Mouse (Mus musculus): ENCODE measurements around the gene Bcl2l15. TPM values are rescaled to one million over a fixed set of nuclear protein-coding genes. Genes with fewer than 3 reads are reported as not detected.
"Not testable (repeated sequence)": the region's sequence is repeated elsewhere in the genome, so short reads cannot be mapped to it uniquely, and the experiment has no call there.

Bcl2l15 gene
- total RNA-seq, 1 experiment = 1.4 TPM

DNA sequence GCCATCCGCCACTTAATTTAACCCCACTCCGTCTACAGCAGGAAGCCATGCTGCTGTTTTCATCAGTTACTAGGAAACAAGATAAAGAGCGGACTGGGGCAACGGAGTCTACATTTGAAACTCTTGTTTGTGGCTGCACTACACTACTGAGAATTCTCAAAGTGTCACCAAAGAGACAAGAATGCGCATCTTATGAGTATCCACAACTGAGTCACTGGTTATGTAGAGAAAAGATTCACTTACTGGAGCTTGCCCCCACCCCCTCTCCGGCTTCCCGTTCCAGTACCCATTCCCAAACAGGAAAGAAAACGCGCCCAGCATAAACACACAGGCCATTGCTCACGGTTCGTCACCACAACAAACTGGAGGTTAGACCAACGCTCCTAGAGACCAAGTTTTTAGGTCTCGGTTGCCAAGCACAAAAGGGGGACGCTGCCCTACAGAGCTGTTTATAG, 42.5 kb upstream of the Bcl2l15 start:
- Histone ChIP-seq H3K9ac (ENCODE audit: insufficient read depth, low read depth, low read length, poor library complexity, severe bottlenecking) (peak overlapping the region; percentile 84; the same call in 1 of the 2 replicates), H3K4me3 (ENCODE audit: insufficient read depth in 1 of 2, low read depth in 1 of 2, low read length in 2 of 2, poor library complexity in 1 of 2, severe bottlenecking in 1 of 2) (peak overlapping the region; percentile 82 to 95), H3K27ac (ENCODE audit: insufficient read depth, low read depth, low read length, poor library complexity, severe bottlenecking) (no peak overlapping the region), H3K36me3 (ENCODE audit: control insufficient read depth, insufficient read depth, low read length, poor library complexity, severe bottlenecking) (no peaks in the 10 kb centered on the region), H3K9me3 (ENCODE audit: control insufficient read depth, insufficient read depth, low read depth, low read length) (no peaks in the 10 kb centered on the region), H3K4me1 (ENCODE audit: control insufficient read depth in 2 of 2, insufficient read depth in 2 of 2, low read length in 2 of 2, poor library complexity in 1 of 2) (peaks cover 4 to 7% of the 10 kb centered on the region in 2 experiments; a peak in 3 of 4 replicates)
- DNase-seq (ENCODE audit: low read depth, low spot score) = no peak
- in situ Hi-C loops (cut with MboI; ENCODE audit: low sequenced_read_pairs in 2 of 2, unreplicated experiment in 2 of 2) = no loop called here
- TF ChIP-seq HCFC1 (IDR thresholded peaks at IDR 0.05; ENCODE audit: borderline replicate concordance, insufficient read depth, low read length) (no peak), CHD2 (IDR thresholded peaks at IDR 0.05; ENCODE audit: low read depth, low read length) (no peak), ZNF384 (IDR thresholded peaks at IDR 0.05; ENCODE audit: low read depth, low read length) (no peak), MAFK (IDR thresholded peaks at IDR 0.05; ENCODE audit: insufficient read depth, low read depth, low read length) (no peak), ZC3H11A (IDR thresholded peaks at IDR 0.05; ENCODE audit: borderline replicate concordance, low read depth, low read length) (no peak)

DNA sequence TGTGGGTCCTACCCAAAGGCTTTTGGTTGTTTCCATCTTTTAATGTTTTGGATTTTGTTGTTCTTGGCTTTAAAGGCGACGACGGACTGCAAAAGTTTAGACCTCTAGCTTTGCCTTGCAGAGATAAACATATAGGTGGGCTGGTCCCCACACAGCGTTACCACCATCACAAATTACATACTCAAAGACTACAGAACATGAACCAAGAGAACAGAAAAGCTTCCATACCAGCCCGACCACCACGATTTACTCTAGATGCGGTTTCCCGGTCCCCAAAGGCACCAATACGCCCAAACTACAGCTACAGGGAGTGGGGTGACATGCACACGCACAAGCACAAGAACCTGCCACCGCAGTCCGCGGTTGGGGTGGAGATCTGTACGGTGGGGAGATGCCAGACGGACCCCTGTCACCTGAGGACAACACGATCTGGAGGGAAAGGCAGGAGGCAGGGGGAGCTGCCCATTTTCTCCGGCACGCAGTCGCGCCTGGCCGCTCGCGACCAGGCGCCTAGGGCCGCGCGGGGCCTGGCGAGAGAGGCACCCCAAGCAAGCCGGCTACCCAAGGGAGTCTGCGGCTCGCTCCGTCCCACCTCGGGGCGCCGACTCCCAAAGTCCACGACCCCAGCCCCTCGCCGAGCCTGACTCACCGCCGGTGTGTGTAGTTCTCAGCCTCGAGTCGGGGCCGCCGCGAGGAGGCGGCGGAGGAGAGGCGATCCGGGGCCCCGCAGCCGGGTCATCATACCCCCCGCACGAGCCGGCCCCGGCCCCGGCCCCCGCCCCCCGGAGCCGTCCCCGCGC, 41.9 kb upstream of the Bcl2l15 start:
- H3K4me1 ChIP-seq (ENCODE audit: control insufficient read depth in 2 of 2, insufficient read depth in 2 of 2, low read length in 2 of 2, poor library complexity in 1 of 2) = peaks cover 4 to 7% of the 10 kb centered on the region in 2 experiments; a peak in 3 of 4 replicates
- no peak overlapping the region; the same call in none of the 2 replicates for H3K27ac ChIP-seq (ENCODE audit: insufficient read depth, low read depth, low read length, poor library complexity, severe bottlenecking)
- H3K9me3 ChIP-seq (ENCODE audit: control insufficient read depth, insufficient read depth, low read depth, low read length) = no peaks in the 10 kb centered on the region
- TF ChIP-seq ZC3H11A (IDR thresholded peaks at IDR 0.05; ENCODE audit: borderline replicate concordance, low read depth, low read length) (no peak), MAFK (IDR thresholded peaks at IDR 0.05; ENCODE audit: insufficient read depth, low read depth, low read length) (no peak), ZNF384 (IDR thresholded peaks at IDR 0.05; ENCODE audit: low read depth, low read length) (no peak), CHD2 (IDR thresholded peaks at IDR 0.05; ENCODE audit: low read depth, low read length) (no peak), HCFC1 (IDR thresholded peaks at IDR 0.05; ENCODE audit: borderline replicate concordance, insufficient read depth, low read length) (no peak)
- in situ Hi-C loops (cut with MboI; ENCODE audit: low sequenced_read_pairs in 2 of 2, unreplicated experiment in 2 of 2) = no loop called here
- peak overlapping the region; percentile 84 for H3K9ac ChIP-seq (ENCODE audit: insufficient read depth, low read depth, low read length, poor library complexity, severe bottlenecking)
- H3K36me3 ChIP-seq (ENCODE audit: control insufficient read depth, insufficient read depth, low read length, poor library complexity, severe bottlenecking) = no peaks in the 10 kb centered on the region
- H3K4me3 ChIP-seq (ENCODE audit: insufficient read depth in 1 of 2, low read depth in 1 of 2, low read length in 2 of 2, poor library complexity in 1 of 2, severe bottlenecking in 1 of 2) = peak overlapping the region; percentile 82 to 95
- no peak for DNase-seq (ENCODE audit: low read depth, low spot score)

DNA sequence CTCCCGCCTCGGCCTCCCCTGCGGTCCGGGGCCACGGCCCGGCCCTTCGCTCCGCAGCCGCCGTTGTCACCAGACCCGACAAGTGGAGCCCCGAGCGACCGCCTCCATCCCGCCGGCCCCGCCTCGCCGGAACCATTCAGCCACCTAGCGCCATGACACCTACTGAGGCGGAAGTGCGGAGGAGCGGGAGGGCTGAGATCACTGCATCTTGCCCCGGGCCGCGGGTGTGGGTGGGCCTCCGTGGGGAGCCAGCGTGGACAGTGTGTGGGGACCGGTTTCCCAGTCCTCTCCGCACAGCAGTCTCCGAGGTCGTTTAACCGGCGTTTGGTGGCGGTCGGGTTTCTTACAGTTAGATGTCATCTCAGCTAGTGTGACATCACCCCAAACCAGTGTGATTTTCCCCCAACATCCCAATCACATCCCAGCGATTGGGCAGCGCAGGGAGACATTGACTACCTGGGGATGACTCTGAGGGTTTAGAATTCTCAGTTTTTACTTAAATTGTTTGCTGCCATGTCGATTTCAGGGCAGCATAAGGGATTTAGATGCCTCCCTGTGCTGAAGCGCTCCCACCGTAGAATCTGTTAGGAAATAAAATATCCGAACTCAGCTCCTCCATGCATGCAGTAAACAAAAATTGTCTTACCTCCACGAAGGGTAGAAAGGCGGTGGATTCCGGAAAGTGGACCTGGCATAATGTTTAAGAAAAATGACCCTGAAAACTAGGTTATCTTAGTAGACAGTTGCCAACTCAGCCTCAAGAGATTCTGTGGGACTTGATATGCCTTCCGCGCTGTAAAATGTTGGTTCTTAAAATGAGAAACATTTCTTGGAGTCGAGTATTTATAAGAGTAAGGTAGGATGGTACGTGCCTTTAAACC, 40.9 kb upstream of the Bcl2l15 start, which contains the start of gene Hipk1:
TSS of gene Hipk1 (minus strand) at position 334 of the 881 bp plus-strand sequence.
- peaks cover 4 to 7% of the 10 kb centered on the region in 2 experiments; a peak in 3 of 4 replicates for H3K4me1 ChIP-seq (ENCODE audit: control insufficient read depth in 2 of 2, insufficient read depth in 2 of 2, low read length in 2 of 2, poor library complexity in 1 of 2)
- no peak within 1 kb of the TSS; the same call in none of the 2 replicates for H3K27ac ChIP-seq (ENCODE audit: insufficient read depth, low read depth, low read length, poor library complexity, severe bottlenecking)
- in situ Hi-C loops (cut with MboI; ENCODE audit: low sequenced_read_pairs in 2 of 2, unreplicated experiment in 2 of 2) = no loop called here
- peak within 1 kb of the TSS; percentile 84 for H3K9ac ChIP-seq (ENCODE audit: insufficient read depth, low read depth, low read length, poor library complexity, severe bottlenecking)
- H3K9me3 ChIP-seq (ENCODE audit: control insufficient read depth, insufficient read depth, low read depth, low read length) = no peaks in the 10 kb centered on the region
- peak within 1 kb of the TSS; percentile 82 to 95 for H3K4me3 ChIP-seq (ENCODE audit: insufficient read depth in 1 of 2, low read depth in 1 of 2, low read length in 2 of 2, poor library complexity in 1 of 2, severe bottlenecking in 1 of 2)
- TF ChIP-seq CHD2 (IDR thresholded peaks at IDR 0.05; ENCODE audit: low read depth, low read length) = no peak
- TF ChIP-seq HCFC1 (IDR thresholded peaks at IDR 0.05; ENCODE audit: borderline replicate concordance, insufficient read depth, low read length) = peak; percentile 68
- H3K36me3 ChIP-seq (ENCODE audit: control insufficient read depth, insufficient read depth, low read length, poor library complexity, severe bottlenecking) = no peaks in the 10 kb centered on the region
- peak; percentile 84 for DNase-seq (ENCODE audit: low read depth, low spot score)

DNA sequence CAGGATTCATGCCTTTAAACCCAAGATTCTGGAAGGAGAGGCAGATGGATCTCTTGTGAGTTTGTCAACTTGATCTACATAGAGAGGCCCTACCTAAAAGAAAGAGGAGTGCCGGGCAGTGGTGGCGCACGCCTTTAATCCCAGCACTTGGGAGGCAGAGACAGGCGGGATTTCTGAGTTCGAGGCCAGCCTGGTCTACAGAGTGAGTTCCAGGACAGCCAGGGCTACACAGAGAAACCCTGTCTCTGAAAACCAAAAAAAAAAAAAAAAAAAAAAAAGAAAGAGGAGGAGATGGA, 40.3 kb upstream of the Bcl2l15 start:
- in situ Hi-C loops (cut with MboI; ENCODE audit: low sequenced_read_pairs in 2 of 2, unreplicated experiment in 2 of 2); H3K9ac ChIP-seq (ENCODE audit: insufficient read depth, low read depth, low read length, poor library complexity, severe bottlenecking); H3K36me3 ChIP-seq (ENCODE audit: control insufficient read depth, insufficient read depth, low read length, poor library complexity, severe bottlenecking); H3K9me3 ChIP-seq (ENCODE audit: control insufficient read depth, insufficient read depth, low read depth, low read length); H3K4me1 ChIP-seq (ENCODE audit: control insufficient read depth in 2 of 2, insufficient read depth in 2 of 2, low read length in 2 of 2, poor library complexity in 1 of 2); H3K27ac ChIP-seq (ENCODE audit: insufficient read depth, low read depth, low read length, poor library complexity, severe bottlenecking); DNase-seq (ENCODE audit: low read depth, low spot score): not testable (repeated sequence)
- peak overlapping the region; percentile 82 to 89; a peak in 3 of 4 replicates for H3K4me3 ChIP-seq (ENCODE audit: insufficient read depth in 1 of 2, low read depth in 1 of 2, low read length in 2 of 2, poor library complexity in 1 of 2, severe bottlenecking in 1 of 2)
